Mouse (Mus musculus) megakaryocyte, embryonic 14.5 days (primary cell): Measurements from ENCODE around the gene Pdpk1.

Experiments
- FLI1 ChIP-seq: IDR thresholded peaks from 2 replicates; pipeline ENCODE4 v1.6.1; 2012; ENCODE audit warnings: low read length, inconsistent platforms, mixed read lengths
- GATA1 ChIP-seq: IDR thresholded peaks from 3 replicates; pipeline ENCODE4 v1.6.1; 2012; ENCODE audit warnings: mixed read lengths, low read length, inconsistent platforms, borderline replicate concordance

GRCm38 (mm10) chr17:24045608-24046007 is 105.1 kb downstream of the Pdpk1 start:
- no peak for TF ChIP-seq GATA1
- no peak for TF ChIP-seq FLI1
